Mouse (Mus musculus): ENCODE measurements at regions not wholly inside any gene's neighbourhood (a gene's known extent, or its start where the extent isn't known, plus 50 kb on each side); places are given as distances from the start of the nearest gene placed in this dataset.
A peak's percentile ranks its signal among the peaks of the same experiment; 100 is the strongest.

DNA sequence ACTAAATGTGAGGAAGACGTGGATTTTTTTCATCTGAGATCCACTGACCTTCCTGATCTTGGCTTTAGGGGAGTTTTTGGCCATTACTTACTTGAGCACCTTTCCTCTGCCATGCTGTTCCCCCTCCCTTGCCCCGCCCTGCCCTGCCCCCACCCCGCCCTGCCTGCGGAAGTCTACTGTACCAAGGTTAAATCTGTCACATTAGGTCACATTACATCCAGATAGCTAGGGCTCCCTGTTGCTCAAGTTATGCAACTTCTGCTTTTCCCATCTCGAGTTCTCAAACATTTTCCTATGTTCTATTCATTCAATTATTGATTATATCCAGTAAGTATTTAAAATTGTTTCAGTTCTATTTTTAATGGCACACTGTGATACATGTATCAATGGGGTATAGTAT is 144.7 kb upstream of the Cnot2 start:
- DNase-seq (ENCODE audit: low read depth, low spot score), result no peak

DNA sequence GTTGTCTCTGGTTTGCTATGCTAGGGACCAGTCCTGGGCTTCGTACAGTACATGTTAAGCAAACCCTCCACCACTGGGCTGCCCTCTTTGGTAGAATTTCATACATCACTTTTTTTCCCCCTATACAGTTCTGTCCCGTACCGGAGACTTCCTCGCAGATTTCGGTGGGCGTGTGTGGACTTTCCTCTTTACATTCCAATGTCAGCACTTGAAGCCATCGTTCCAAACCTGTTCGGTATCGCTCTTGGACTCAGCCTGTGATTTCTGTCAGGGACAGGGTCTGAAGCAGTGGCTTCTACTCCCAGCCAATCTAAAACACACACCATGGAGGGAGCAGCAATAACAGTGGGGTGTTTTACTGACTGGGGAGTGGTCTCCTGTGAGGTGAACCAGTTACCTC is 140.7 kb upstream of the Cnot2 start:
- no peak for DNase-seq (ENCODE audit: low read depth, low spot score)

GRCm38 (mm10) chr10:116719616-116720015 is 138.3 kb upstream of the Cnot2 start:
- DNase-seq (ENCODE audit: low read depth, low spot score), result no peak

DNA sequence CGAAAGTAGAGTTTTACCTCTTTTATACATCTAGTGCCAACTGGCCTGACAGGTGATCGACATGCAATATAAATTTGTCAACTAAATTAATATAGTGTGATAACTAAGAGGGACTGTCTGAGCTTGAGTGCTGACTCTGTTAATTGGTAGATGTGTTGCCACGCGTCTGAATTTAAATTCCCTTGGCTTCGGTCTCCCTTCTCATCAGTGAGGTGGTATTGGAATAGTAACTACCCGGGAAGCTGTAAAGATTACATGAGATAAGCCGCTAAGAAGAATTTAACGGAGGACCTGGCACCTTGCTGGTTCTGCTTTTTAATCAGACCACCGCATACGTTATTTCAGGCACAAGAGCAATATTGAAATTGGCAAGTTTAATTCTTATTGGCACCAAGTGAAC is 136.7 kb upstream of the Cnot2 start:
- DNase-seq (ENCODE audit: low read depth, low spot score), result no peak

GRCm38 (mm10) chr10:116717017-116717643 is 135.8 kb upstream of the Cnot2 start:
- no peak for DNase-seq (ENCODE audit: low read depth, low spot score)

DNA sequence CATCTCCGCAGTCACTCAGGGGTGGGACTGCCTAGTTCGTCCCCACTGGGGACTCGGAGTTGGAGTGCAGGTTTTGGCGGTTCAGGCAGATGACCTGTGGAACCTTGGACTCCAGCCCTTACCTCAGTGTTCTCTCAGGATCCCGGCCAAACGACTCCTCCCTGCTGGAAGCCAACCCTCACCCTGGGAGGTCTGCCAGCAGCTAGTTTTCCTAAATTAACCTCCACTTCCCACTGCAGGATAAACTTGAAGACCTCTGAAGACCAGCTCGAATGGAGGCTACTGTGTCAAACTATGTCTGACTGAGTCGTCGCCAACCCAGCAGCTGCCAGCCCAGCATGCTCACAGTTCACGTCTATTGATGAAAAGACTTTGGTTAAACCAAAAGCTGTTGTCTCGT is 132.1 kb upstream of the Cnot2 start:
- no peak for DNase-seq (ENCODE audit: low read depth, low spot score)

DNA sequence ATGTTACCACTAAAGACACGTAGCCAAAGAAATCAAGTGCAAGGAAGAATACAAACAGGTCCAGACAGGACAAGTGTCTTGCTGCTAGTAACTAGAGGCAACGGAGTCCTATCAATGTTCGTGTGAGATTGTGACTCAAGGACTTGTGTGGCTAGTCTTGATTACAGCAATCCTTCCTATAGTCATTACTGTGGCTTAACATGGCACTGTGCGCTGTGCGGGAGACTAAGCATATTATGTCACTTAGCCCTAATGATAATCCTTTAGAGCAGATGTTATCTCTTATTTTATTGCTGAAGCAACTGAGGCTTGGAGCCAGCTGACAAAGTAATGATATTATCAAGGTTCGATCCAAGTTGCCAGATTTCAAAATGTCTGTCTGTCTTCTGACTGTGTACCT is 125.7 kb upstream of the Cnot2 start:
- no peak for DNase-seq (ENCODE audit: low read depth, low spot score)

DNA sequence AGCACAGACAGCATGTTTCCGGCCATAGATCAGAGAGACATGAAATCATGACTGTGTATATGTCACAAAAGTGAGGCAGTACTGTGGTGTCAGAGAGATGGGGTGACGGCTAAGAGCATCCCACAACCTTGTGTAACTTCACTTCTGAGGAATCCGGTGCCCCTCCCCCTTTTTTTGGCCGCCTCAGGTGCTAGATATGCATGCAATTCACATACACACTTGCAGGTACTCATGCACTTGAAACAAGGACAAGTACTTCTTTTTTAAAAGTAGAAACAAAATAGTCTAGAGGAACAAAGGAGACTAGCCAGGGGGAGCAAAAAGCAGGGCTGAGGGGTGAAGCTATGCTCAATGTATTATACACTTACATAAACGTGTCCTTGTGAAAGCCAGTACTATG is 120.0 kb upstream of the Cnot2 start:
- no peak for DNase-seq (ENCODE audit: low read depth, low spot score)

DNA sequence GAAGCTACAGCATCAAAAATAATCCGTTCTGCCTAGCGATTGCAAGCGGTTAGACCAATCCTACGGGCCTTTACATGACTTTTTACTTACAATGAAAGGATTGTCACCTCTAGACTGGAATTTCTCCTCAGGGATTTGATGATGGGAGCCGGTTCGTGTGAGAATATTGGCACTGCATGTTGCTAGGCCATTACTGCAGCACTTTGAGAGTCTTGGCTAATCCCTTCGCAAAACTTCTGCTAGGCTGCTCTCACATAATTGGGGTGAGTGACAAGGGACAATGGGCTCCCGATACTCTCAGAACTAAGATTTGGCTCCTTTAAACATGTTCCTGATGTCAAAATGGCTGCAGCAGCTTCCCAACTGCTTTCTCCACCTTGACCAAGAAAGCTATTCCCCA is 118.4 kb upstream of the Cnot2 start:
- no peak for DNase-seq (ENCODE audit: low read depth, low spot score)

GRCm38 (mm10) chr10:116697628-116698316 is 116.5 kb upstream of the Cnot2 start:
- peak; percentile 31 for DNase-seq (ENCODE audit: low read depth, low spot score)

DNA sequence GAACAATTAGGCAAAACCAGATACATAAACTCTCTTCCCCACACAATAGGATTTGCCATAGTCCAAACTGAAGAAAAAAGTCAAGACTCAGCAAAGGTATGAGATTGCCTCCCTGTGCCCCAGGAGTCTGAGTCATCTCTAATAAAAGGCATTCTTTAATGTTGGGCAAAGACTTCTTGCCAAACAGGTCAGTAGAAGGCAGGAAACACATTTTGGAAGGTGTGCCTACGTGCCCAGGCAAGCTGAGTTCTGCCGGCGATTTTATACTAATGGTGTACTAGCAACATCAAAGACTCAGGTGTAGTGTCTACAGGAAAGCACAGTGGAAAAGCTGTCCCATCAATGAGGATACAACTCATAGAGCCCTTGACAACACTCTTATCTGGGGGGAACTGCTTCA is 112.5 kb upstream of the Cnot2 start:
- DNase-seq (ENCODE audit: low read depth, low spot score), result no peak

- DNase-seq (ENCODE audit: low read depth, low spot score), result no peak
Measured at GRCm38 (mm10) chr10:116686741-116687140, 105.4 kb upstream of the Cnot2 start.

DNA sequence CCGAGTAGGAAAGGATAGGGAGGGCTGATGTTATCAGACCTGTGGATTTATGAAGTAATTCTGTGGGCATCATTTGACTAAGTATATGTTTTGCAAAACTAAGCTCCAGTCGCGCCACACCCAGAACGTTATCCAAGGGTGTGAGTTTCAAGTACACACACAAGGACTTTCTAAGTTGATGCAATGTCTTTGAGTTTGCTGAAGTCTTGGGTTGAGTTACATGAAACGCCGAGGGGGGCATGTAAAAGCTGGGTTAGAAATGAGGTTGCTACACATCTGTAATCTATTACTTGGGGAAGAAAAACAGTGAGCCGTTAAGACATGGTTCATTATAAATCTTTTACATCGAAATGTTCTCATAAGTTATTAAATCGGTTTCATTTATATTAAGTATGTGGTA is 102.1 kb upstream of the Cnot2 start:
- DNase-seq (ENCODE audit: low read depth, low spot score), result no peak

- no peak for DNase-seq (ENCODE audit: low read depth, low spot score)
Measured at GRCm38 (mm10) chr10:116678950-116679735, 97.8 kb upstream of the Cnot2 start.

DNA sequence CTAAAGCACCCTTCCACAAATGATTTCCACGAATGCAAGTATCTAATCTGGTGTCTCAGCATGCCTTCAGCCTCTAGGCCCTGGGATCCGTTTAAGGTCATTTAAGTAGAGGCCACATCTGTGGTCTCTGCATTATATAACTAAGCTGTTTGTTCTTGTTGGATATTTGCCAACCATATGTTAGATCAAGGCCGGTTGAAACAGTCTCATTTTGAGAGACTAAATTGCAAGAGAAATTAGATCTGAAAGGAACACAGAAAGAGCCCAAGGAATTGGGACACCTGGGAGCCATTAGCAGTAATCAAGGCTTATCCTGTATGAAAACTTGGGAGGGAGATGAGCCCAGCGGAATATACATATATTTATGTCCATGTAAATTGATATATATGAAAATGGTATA is 96.6 kb upstream of the Cnot2 start:
- DNase-seq (ENCODE audit: low read depth, low spot score), result no peak

DNA sequence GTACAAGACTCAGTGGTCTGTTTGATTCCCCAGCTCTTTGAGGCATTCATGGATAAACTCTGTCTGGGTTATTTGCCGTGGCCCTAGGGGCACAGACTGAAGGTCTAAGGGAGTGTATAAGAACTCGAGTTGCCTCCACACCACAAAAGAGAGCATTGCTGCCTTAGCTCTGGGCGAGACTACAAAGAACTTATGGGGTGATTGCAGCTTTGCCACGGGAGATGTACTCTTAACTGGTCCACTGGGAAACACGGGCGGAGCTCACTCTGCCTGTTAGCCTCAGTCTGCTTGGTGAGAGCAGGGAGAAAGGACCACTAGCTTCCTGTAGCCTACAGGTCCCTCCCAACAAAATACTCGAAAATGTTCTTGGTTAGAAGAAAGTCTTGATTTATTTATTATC is 93.9 kb upstream of the Cnot2 start:
- DNase-seq (ENCODE audit: low read depth, low spot score), result no peak

DNA sequence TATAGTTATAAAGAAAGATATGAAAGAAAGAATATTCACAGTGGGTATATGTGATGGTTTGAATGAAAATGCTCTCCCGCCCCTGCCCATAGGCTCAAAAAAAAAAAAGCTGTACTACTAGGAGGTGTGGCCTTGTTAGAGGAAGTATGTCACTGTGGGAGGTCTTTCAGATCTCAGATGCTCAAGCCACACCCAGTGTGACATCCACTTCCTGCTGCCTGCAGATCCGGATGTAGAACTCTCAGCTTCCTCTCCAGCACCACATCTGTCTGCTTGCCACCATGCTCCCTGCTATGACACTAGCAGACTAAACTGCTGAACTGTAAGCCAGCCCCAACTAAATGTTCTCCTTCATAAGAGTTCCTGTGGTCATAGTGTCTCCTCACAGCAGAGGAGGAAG is 93.0 kb upstream of the Cnot2 start:
- no peak for DNase-seq (ENCODE audit: low read depth, low spot score)

DNA sequence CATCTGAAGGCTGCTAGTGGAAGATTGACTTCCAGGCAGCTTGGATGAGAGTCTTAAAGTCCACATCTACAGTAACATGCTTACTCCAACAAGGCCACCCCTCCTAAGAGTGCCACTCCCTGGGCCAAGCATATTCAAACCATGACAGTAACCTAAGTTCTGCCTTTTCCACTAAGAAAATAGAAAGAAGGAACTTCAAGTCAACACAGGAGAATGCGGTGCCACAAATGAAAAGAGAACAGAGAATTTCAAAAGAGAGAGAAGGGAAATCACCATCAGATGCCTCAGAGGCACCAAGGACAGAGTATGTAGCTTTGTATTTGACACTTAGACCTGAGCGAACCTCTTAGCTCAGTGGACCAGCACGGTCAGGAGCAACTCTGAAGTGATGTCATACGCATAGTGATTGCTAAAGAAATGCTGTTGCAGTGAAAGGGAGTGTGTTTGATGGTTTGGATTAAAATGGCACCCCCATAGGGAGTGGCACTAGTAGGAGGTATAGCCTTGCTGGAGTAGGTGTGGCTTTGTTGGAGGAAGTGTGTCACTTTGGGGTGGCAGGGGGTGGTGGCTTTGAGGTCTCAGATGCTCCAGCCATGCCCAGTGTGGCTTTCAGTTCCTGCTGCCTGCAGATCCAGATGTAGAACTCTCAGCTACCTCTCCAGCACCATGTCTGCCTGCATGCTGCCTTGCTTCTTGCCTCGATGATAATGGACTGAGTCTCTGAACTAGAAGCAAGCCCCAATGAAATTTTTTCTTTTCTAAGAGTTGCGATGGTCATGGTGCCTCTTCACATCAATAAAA is 77.1 kb upstream of the Cnot2 start:
- no peak for DNase-seq (ENCODE audit: low read depth, low spot score)

DNA sequence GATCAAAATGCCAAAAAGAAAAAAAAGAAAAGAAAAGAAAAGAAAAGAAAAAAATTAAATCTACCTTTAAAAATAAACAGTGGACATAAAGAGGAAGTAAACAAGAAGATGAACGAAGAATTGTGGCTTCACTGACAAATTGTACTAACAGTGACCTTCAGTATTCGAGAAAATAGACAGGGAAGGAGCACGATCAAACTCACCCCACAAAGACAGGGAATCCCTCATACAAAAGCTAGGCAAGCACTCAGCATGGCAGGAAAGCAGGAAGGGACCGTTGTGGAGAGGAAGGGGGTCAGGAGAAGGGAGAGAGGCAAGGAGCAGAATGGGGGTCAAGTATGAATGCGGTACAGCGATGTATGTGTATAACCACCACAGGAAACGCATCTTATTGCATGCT is 74.6 kb upstream of the Cnot2 start:
- DNase-seq (ENCODE audit: low read depth, low spot score), result no peak

- DNase-seq (ENCODE audit: low read depth, low spot score), result no peak
Measured at GRCm38 (mm10) chr10:116655018-116655807, 73.9 kb upstream of the Cnot2 start.

DNA sequence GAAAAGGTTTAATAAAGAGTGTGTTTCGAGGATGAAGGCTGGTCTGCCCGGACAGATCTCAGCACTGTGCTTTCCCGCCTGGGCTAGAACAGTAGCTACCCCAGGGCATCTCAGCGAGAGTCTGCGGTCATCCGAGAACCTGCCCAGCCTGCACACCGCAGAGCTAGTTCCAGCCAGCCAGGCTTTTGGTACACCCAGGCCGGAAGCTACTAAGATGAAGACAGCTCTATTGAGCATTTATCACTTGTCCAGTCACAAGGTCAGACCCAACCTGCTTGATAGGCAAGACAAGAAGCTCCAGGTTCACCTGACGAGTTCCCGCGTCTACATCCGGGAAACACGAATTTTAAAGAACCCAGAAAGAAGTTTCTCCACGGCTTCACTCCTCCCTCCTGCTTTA is 72.8 kb upstream of the Cnot2 start:
- no peak for DNase-seq (ENCODE audit: low read depth, low spot score)

All from embryo, embryonic 11.5 days (tissue).